Mouse (Mus musculus): ENCODE measurements around the gene Traf3.

Traf3 gene

GRCm38 (mm10) chr12:111152981-111153710 is 13.0 kb upstream of the Traf3 start:
- no peak for DNase-seq (ENCODE audit: extremely low read depth, low read depth)

GRCm38 (mm10) chr12:111153946-111154345 is 12.2 kb upstream of the Traf3 start:
- DNase-seq (ENCODE audit: extremely low read depth, low read depth) = no peak

- no peak for DNase-seq (ENCODE audit: extremely low read depth, low read depth)
Observed at GRCm38 (mm10) chr12:111154641-111155040, 11.5 kb upstream of the Traf3 start.

- DNase-seq (ENCODE audit: extremely low read depth, low read depth) = no peak
Observed at GRCm38 (mm10) chr12:111155756-111156155, 10.4 kb upstream of the Traf3 start.

GRCm38 (mm10) chr12:111159659-111160428 is 6.3 kb upstream of the Traf3 start:
- peak; percentile 94 for DNase-seq (ENCODE audit: extremely low read depth, low read depth)

GRCm38 (mm10) chr12:111160871-111161270 is 5.3 kb upstream of the Traf3 start:
- no peak for DNase-seq (ENCODE audit: extremely low read depth, low read depth)

GRCm38 (mm10) chr12:111161943-111162311 is 4.2 kb upstream of the Traf3 start:
- no peak for DNase-seq (ENCODE audit: extremely low read depth, low read depth)

GRCm38 (mm10) chr12:111162312-111163061 is 3.7 kb upstream of the Traf3 start:
- DNase-seq (ENCODE audit: extremely low read depth, low read depth) = peak; percentile 64

- DNase-seq (ENCODE audit: extremely low read depth, low read depth) = peak; percentile 87
Observed at GRCm38 (mm10) chr12:111164310-111164751, 1.8 kb upstream of the Traf3 start.

GRCm38 (mm10) chr12:111165146-111165812 is 891 bp upstream of the Traf3 start:
- DNase-seq (ENCODE audit: extremely low read depth, low read depth) = peak; percentile 49

GRCm38 (mm10) chr12:111166681-111167289 is 615 bp downstream of the Traf3 start:
- no peak for DNase-seq (ENCODE audit: extremely low read depth, low read depth)

- DNase-seq (ENCODE audit: extremely low read depth, low read depth) = no peak
Observed at GRCm38 (mm10) chr12:111168891-111169290, 2.7 kb downstream of the Traf3 start.

- DNase-seq (ENCODE audit: extremely low read depth, low read depth) = no peak
Observed at GRCm38 (mm10) chr12:111178772-111179171, 12.6 kb downstream of the Traf3 start.

GRCm38 (mm10) chr12:111181848-111182247 is 15.7 kb downstream of the Traf3 start:
- DNase-seq (ENCODE audit: extremely low read depth, low read depth) = no peak

- DNase-seq (ENCODE audit: extremely low read depth, low read depth) = no peak
Observed at GRCm38 (mm10) chr12:111182378-111182777, 16.2 kb downstream of the Traf3 start.

- DNase-seq (ENCODE audit: extremely low read depth, low read depth) = no peak
Observed at GRCm38 (mm10) chr12:111184476-111184875, 18.3 kb downstream of the Traf3 start, which contains the start of gene 4930595D18Rik. TSS of gene 4930595D18Rik (minus strand) at chr12:111184491.

- no peak for DNase-seq (ENCODE audit: extremely low read depth, low read depth)
Observed at GRCm38 (mm10) chr12:111186986-111187385, 20.8 kb downstream of the Traf3 start.

- no peak for DNase-seq (ENCODE audit: extremely low read depth, low read depth)
Observed at GRCm38 (mm10) chr12:111188295-111188694, 22.1 kb downstream of the Traf3 start.

- no peak for DNase-seq (ENCODE audit: extremely low read depth, low read depth)
Observed at GRCm38 (mm10) chr12:111190355-111190754, 24.2 kb downstream of the Traf3 start.

GRCm38 (mm10) chr12:111190891-111191290 is 24.7 kb downstream of the Traf3 start:
- no peak for DNase-seq (ENCODE audit: extremely low read depth, low read depth)

GRCm38 (mm10) chr12:111192777-111193176 is 26.6 kb downstream of the Traf3 start:
- DNase-seq (ENCODE audit: extremely low read depth, low read depth) = no peak
